Mouse (Mus musculus) frontal cortex, postnatal 10 days (tissue): Measurements from ENCODE around the gene Lancl2.

Experiments used
- DNase-seq, 2 experiments: peaks; one replicate each; pipeline ENCODE4 v3.0.0; 2022; ENCODE audit warnings: low spot score in 2 of 2, mixed read lengths in 1 of 2

Gene Lancl2

DNA sequence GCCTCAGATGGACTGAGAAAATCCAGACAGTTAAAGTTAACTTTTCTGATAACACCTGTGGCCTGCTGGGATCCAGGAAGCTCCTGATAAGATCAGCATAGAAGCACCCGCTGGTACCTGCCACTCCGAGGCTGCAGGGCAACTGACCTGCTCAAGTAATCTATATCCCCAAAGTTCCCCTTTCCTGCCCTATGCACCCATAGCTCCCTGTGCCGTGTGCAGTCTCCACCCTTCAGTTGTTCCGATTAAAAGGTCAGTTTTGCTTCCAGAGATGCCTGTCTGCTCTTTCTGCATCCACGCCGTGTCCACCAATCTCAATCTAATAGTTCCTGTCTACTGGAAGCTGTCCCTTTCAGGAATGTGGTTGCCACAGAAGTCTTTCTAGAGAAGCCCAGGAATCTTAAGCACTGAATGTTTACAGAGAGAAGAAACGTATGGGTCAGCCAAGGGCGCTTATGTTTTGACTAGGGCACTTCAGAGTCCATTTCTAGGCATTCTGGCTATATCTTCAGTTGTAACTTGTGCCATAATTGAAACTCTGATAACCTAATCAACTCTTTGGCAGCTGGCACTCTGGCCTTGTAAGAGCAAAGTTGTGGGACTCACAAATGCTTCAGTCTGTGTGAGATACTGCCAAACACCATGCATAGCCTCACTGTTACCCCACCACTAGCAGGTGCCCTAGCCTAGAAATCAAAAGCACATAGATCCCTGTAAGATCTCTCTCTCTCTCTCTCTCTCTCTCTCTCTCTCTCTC, 65.0 kb downstream of the Lancl2 start:
- no peak for DNase-seq

DNA sequence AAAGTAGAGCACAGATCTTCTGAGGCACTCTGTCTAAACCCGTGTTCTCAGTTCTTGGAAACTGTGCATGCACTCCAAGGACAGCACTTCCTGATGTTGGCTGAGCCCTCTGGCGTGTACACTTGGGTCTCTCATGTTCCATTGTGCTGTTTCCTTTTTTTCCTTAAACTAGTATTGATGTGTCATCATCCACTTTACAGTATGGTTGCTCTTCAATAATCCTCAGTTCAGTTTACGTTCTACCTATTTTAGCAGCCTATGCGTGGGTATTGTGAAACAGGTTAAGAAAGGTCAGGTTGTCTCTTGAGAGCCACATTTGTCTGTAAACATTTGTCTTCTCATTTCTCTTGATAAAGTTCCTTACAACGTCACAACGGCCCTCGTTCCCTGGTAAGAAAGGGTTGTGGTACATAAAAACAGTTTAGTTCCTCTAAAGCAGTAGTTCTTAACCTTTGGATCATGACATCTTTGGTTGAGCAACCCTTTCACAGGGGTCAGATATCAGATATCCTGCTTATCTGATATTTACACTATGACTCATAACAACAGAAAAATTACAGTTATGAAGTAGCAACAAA, 66.7 kb downstream of the Lancl2 start:
- no peak for DNase-seq

DNA sequence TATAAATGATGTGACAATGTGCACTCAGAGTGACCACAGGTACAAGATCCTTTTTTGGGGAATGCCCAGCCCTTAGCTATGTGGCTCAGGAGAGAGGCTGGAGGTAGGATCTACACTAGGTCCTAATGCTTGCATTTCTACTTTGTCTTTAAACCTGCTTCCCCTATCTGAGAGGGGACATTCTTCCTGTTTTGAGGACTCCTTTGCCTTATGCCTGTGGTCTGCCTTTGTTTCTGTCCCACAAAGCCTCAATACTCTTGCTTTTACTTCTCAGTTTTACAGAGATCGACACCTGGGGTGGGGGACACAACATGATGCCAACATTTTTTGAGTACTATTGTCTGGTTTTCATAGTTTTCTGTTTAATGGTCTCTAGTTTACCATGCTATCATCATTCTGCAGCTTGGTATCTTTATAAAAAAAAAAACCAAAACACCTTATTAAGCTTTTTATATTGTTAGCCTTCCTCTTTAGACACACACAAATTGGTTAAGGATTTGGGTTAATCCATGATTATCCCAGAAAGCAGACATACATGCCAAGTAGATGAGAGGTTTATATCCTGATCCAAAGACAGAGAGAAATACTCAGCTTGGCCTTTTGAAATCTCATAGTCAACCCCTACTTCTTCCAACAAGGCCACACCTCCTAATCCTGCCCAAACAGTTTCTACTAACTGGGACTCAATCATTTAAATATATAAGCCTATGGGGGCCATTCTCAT, 68.3 kb downstream of the Lancl2 start:
- DNase-seq: no peak

DNA sequence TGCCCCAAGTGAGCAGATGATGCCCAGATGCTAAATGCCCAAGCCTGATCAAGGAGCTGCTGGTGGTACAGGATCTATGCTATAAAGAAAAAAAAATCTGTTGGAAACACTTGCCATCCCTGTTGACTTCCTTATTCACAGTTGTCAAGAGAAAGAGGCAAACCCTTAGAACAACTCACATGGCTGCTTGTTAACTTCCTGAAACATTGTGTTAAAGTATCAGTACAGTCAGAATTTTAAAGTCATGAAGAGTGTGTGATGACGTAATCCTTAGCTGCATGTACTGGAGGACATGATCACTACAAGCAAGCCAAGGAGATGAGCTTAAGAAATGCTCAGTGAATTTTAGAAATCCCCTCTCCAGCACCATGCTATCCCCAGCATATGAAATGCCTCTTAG, 71.5 kb downstream of the Lancl2 start:
- DNase-seq: no peak

DNA sequence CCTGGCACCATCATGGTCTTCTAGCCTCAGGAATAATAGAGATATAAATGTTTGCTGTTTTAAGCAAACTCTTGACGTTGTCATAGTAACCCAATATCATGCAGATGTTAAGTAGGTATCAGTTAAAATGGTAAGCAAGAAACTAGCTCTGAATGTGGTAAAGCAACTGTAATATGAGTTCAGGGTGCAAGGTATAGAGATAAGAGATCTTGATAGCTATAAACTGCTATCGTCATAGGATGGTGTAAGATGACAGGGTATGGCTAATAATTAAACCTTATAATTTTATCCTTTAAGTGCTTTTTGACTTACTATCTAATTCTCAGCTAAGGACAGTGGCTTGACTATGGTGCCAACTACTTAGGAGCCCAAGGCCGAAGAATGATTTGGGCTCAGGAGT, 78.0 kb downstream of the Lancl2 start:
- no peak for DNase-seq

DNA sequence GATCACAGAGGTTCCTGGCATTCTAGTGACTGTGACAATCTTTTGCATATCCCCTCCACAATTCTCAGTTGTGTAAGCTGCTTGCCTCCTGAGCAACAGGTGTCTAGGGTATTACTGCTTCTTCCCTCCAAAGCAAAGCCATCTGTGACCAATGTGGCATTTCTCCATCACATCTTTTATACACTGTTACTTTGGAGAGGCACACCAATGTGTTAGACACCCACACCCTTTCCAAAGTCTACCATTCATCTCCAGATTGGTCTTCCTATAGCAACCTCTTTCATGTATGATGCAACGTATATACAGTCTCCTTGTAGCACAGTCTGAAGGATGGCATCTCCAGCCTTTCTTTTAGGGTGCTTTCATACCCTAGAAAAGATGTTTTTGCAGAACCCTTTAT, 80.3 kb downstream of the Lancl2 start:
- DNase-seq: no peak

DNA sequence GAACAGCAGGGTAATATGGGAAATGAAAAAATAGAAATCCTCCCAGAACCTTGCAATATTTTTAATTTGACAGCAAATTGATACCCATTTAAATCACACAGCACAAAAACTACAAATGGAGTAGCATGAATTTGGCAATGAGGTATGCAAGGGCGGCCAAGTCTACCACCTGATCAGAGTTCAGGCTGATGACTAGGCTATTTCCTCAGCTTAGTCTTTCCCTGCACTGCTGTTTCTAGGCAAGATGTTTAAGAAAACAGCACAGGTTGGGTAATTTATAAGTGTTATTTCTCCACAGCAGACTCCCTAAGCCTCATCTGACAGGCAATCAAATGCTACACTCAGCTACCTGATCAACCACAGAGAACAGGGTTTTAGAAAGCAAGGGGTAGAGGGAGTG, 81.9 kb downstream of the Lancl2 start:
- DNase-seq: no peak

DNA sequence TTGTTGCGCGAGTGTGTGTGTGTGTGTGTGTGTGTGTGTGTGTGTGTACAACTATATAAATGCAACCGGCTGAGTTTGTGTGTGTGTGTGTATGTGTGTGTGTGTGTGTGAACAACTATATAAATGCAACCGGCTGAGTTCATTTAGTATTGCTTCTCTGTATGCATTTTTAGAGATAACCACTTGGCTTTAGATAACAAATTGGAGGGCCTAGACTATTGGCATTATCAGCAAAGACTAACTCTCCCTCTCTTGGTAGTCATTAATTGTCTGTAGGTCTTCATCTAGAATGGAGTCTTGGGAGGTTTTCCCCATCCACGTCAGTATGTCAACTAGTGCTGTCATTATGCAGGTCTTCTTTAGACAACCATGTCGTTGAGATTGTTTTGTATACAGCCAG, 85.0 kb downstream of the Lancl2 start:
- no peak for DNase-seq
